Mouse (Mus musculus) lung, postnatal 0 days (tissue): ENCODE measurements at regions not wholly inside any gene's neighbourhood (a gene's known extent, or its start where the extent isn't known, plus 50 kb on each side); places are given as distances from the start of the nearest gene placed in this dataset.

ENCODE experiments used
- CTCF ChIP-seq: IDR thresholded peaks from 2 replicates; pipeline ENCODE4 v1.5.1; 2016; ENCODE audit warnings: antibody characterized with exemption, mild to moderate bottlenecking
- EP300 ChIP-seq: IDR thresholded peaks from 2 replicates; pipeline ENCODE4 v1.6.1; 2016; ENCODE audit warnings: antibody characterized with exemption, mild to moderate bottlenecking, control low read depth

GRCm38 (mm10) chr6:89251641-89252040, 110.8 kb downstream of the Plxna1 start:
- TF ChIP-seq CTCF (no peak), EP300 (no peak)
